Mouse (Mus musculus): ENCODE measurements around the gene Rab11fip3. TPM values are rescaled to one million over a fixed set of nuclear protein-coding genes. Genes with fewer than 3 reads are reported as not detected.
A peak's percentile ranks its signal among the peaks of the same experiment; 100 is the strongest.

Rab11fip3 gene
- polyA plus RNA-seq, 1 experiment from 2014 or later = 4.5 TPM

DNA sequence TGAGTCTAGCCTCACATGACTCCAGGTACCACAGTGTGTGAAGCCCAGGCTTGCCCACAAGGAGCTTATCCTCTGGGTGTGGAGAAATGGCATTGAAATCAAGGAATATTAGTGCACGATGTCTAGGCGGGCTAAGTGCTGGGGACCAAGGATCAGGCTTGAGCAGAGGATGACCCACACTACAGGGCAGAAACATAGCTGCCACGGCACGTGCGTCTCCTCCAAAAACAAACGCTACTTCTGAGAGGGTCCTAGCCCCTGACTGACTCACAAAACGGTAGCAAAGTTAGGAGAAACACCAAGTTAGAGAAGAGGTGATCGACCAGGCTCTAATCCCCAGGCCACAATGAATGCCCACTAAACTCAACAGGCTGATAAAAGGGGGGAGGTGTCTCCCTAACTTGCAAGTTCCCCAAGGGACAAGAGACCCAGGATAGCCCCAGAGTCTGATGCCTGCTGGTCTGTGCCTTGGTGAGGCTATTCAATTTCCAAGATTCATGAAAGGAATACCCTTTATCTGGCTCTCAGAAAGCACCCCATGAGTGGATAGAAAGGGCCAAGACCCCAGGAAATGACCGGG, 25.3 kb upstream of the Rab11fip3 start:
- no peaks in the 10 kb centered on the region for H3K36me3 ChIP-seq (ENCODE audit: control insufficient read depth, insufficient read depth, low read length)
- no peaks in the 10 kb centered on the region for H3K9me3 ChIP-seq (ENCODE audit: control insufficient read depth, low read length)
- H3K9ac ChIP-seq (ENCODE audit: low read length) = peak overlapping the region; percentile 76
- 32% methylated on average over 9 of the region's 9 CpGs for WGBS
- TF ChIP-seq CTCF (IDR thresholded peaks at IDR 0.05; ENCODE audit: low read depth) (no peak), EP300 (optimal IDR thresholded peaks at IDR 0.05) (no peak)
- H3K27ac ChIP-seq (replicated peaks) = no peak overlapping the region
- H3K4me1 ChIP-seq (replicated peaks; ENCODE audit: control insufficient read depth, insufficient read depth) = peaks cover 3% of the 10 kb centered on the region; the same call in 1 of the 2 replicates
- DNase-seq (ENCODE audit: low spot score) (no peak), ATAC-seq (ENCODE audit: low FRiP score, low TSS enrichment) (no peak)
- H3K27me3 ChIP-seq (ENCODE audit: control insufficient read depth, insufficient read depth, low read length) = no peaks in the 10 kb centered on the region
- peak overlapping the region; percentile 65 for H3K4me3 ChIP-seq (ENCODE audit: low read depth, low read length)
- H3K4me2 ChIP-seq (replicated peaks; ENCODE audit: low read depth) = peak overlapping the region; percentile 93

DNA sequence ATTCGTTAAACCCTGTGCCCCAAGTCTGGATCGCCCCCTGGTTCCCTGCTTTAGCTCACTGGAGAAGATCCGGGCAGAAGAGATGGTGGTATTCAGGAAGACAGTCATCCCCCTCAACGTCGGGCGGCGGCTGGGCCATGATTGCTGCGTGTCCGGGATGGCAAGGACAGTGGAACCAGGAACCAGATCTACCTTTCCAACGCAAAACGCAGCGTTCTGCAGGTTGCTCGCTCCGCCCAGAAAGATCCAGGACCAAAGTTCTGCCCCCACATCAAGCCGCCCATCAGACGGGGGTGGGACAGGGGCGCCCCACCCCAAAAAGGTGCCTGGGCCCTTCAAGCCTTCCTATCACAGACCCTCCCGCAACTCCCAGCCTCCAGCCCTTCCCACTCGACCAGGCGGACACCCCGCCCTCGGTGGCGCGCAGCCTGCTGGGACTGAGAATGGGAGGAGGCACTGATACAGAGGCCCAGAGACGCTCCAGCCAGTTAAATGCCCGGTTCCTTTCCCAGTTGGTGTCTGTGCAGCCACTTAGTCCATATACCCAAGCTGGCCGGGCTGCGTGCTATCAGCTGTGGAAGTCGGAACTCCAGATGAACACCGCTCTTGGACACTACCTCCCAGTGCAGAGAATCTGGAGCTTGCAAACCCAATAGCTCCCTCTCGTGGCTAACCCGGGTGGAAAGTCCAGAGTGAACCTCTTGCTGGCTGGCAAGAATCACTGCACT, 20.7 kb upstream of the Rab11fip3 start, which contains the start of gene Decr2:
Gene Decr2, minus strand, starts transcription at position 433 of the 728 bp plus-strand sequence.
- H3K4me3 ChIP-seq (ENCODE audit: low read depth, low read length) = peak within 1 kb of the TSS; percentile 55
- peak within 1 kb of the TSS; percentile 79 for H3K4me2 ChIP-seq (replicated peaks; ENCODE audit: low read depth)
- H3K9me3 ChIP-seq (ENCODE audit: control insufficient read depth, low read length) = no peaks in the 10 kb centered on the region
- WGBS = under 1% methylated on average over 32 of the region's 32 CpGs
- H3K36me3 ChIP-seq (ENCODE audit: control insufficient read depth, insufficient read depth, low read length) = no peaks in the 10 kb centered on the region
- peak; percentile 91 for TF ChIP-seq CTCF (IDR thresholded peaks at IDR 0.05; ENCODE audit: low read depth)
- TF ChIP-seq EP300 (optimal IDR thresholded peaks at IDR 0.05) = no peak
- ATAC-seq (ENCODE audit: low FRiP score, low TSS enrichment) (peak; percentile 95), DNase-seq (ENCODE audit: low spot score) (peak; percentile 92)
- H3K27me3 ChIP-seq (ENCODE audit: control insufficient read depth, insufficient read depth, low read length) = no peaks in the 10 kb centered on the region
- H3K9ac ChIP-seq (ENCODE audit: low read length) = peak within 1 kb of the TSS; percentile 73
- peaks cover 3% of the 10 kb centered on the region; the same call in 1 of the 2 replicates for H3K4me1 ChIP-seq (replicated peaks; ENCODE audit: control insufficient read depth, insufficient read depth)
- peak within 1 kb of the TSS; percentile 86 for H3K27ac ChIP-seq (replicated peaks)

- 80% methylated on average over 9 of the region's 9 CpGs for WGBS
Measured at GRCm38 (mm10) chr17:26087059-26087564, 17.8 kb upstream of the Rab11fip3 start.

GRCm38 (mm10) chr17:26080867-26081266, 11.5 kb upstream of the Rab11fip3 start:
- H3K9ac ChIP-seq (ENCODE audit: low read length) = no peak overlapping the region
- no peak overlapping the region for H3K27ac ChIP-seq (replicated peaks)
- 25% methylated on average over 2 of the region's 2 CpGs for WGBS
- H3K27me3 ChIP-seq (ENCODE audit: control insufficient read depth, insufficient read depth, low read length) = no peaks in the 10 kb centered on the region
- DNase-seq (ENCODE audit: low spot score) (no peak), ATAC-seq (ENCODE audit: low FRiP score, low TSS enrichment) (no peak)
- no peak overlapping the region for H3K4me3 ChIP-seq (ENCODE audit: low read depth, low read length)
- H3K4me2 ChIP-seq (replicated peaks; ENCODE audit: low read depth) = no peak overlapping the region
- no peaks in the 10 kb centered on the region for H3K4me1 ChIP-seq (replicated peaks; ENCODE audit: control insufficient read depth, insufficient read depth)
- peaks cover 3% of the 10 kb centered on the region; the same call in 1 of the 2 replicates for H3K36me3 ChIP-seq (ENCODE audit: control insufficient read depth, insufficient read depth, low read length)
- H3K9me3 ChIP-seq (ENCODE audit: control insufficient read depth, low read length) = no peaks in the 10 kb centered on the region
- TF ChIP-seq EP300 (optimal IDR thresholded peaks at IDR 0.05) (no peak), CTCF (IDR thresholded peaks at IDR 0.05; ENCODE audit: low read depth) (no peak)

More at GRCm38 (mm10) chr17:26087059-26087564, 17.8 kb upstream of the Rab11fip3 start:
- Histone ChIP-seq H3K36me3 (ENCODE audit: control insufficient read depth, insufficient read depth, low read length) (peaks cover 3% of the 10 kb centered on the region; the same call in 1 of the 2 replicates), H3K9me3 (ENCODE audit: control insufficient read depth, low read length) (no peaks in the 10 kb centered on the region), H3K27ac (replicated peaks) (no peak overlapping the region), H3K27me3 (ENCODE audit: control insufficient read depth, insufficient read depth, low read length) (no peaks in the 10 kb centered on the region), H3K4me3 (ENCODE audit: low read depth, low read length) (no peak overlapping the region), H3K9ac (ENCODE audit: low read length) (no peak overlapping the region), H3K4me1 (replicated peaks; ENCODE audit: control insufficient read depth, insufficient read depth) (no peaks in the 10 kb centered on the region), H3K4me2 (replicated peaks; ENCODE audit: low read depth) (no peak overlapping the region)
- ATAC-seq (ENCODE audit: low FRiP score, low TSS enrichment) (no peak), DNase-seq (ENCODE audit: low spot score) (no peak)
- no peak for TF ChIP-seq CTCF (IDR thresholded peaks at IDR 0.05; ENCODE audit: low read depth)
- TF ChIP-seq EP300 (optimal IDR thresholded peaks at IDR 0.05) = no peak

- 64% methylated on average over 2 of the region's 2 CpGs for WGBS
- Histone ChIP-seq H3K36me3 (ENCODE audit: control insufficient read depth, insufficient read depth, low read length) (peaks cover 3% of the 10 kb centered on the region; the same call in 1 of the 2 replicates), H3K27ac (replicated peaks) (no peak overlapping the region), H3K9me3 (ENCODE audit: control insufficient read depth, low read length) (no peaks in the 10 kb centered on the region), H3K4me1 (replicated peaks; ENCODE audit: control insufficient read depth, insufficient read depth) (no peaks in the 10 kb centered on the region), H3K9ac (ENCODE audit: low read length) (no peak overlapping the region), H3K4me3 (ENCODE audit: low read depth, low read length) (no peak overlapping the region), H3K4me2 (replicated peaks; ENCODE audit: low read depth) (no peak overlapping the region), H3K27me3 (ENCODE audit: control insufficient read depth, insufficient read depth, low read length) (no peaks in the 10 kb centered on the region)
- DNase-seq (ENCODE audit: low spot score) = no peak
- TF ChIP-seq CTCF (IDR thresholded peaks at IDR 0.05; ENCODE audit: low read depth) (no peak), EP300 (optimal IDR thresholded peaks at IDR 0.05) (no peak)
- no peak for ATAC-seq (ENCODE audit: low FRiP score, low TSS enrichment)
Measured at GRCm38 (mm10) chr17:26078851-26079250, 9.5 kb upstream of the Rab11fip3 start.
